In the genomic region with DNA sequence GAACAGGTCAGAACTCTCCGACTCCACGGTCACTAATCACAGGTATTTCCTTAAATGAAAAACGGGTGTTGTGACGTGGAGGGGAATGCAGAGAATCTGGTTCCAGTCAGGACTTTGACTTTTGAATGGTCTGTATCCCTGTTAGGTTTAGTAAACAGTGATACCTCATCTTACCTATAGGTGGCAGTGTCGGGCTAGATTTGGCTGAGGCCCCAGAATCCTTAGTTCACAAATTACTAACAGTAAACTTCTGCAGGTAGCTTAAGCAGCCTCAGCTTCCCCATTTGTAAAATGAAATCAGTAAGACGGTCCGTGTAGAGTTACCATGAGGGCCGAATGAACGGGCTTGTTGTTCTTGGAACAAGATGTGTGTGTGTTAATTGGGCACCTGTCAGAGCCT, we compare ENCODE assay signal across 8 mouse cellular contexts. TPM values are rescaled to one million over a fixed set of nuclear protein-coding genes. Genes with fewer than 3 reads are reported as not detected.
A peak's percentile ranks its signal among the peaks of the same experiment; 100 is the strongest.
DNase-seq lines count a peak whose midpoint lies in the region; ATAC-seq and TF ChIP-seq lines count a peak whose summit lies in the region.
"Had no signal": no experiment of that assay in that cellular context is flagged by ENCODE, and none has a peak within 500 bp of the region (broad histone marks: within the 10 kb centered on the region; RNA-seq: fewer than 3 reads in every experiment).

No protein-coding gene starts in this region.

- H3K4me1 ChIP-seq in forebrain, embryonic 12.5 days: no peaks in the 10 kb centered on the region
- H3K4me1 ChIP-seq in intestine, embryonic 14.5 days (replicated peaks; ENCODE audit: control insufficient read depth, insufficient read depth, low read length): no peaks in the 10 kb centered on the region
- no peaks in the 10 kb centered on the region for H3K4me1 ChIP-seq in limb, embryonic 14.5 days (ENCODE audit: control insufficient read depth, insufficient read depth, low read length)

- H3K36me3 ChIP-seq in forebrain, embryonic 12.5 days (replicated peaks): no peaks in the 10 kb centered on the region
- H3K36me3 ChIP-seq in intestine, embryonic 14.5 days (ENCODE audit: control insufficient read depth, insufficient read depth, low read length): no peaks in the 10 kb centered on the region
- no peaks in the 10 kb centered on the region for H3K36me3 ChIP-seq in limb, embryonic 14.5 days (ENCODE audit: control insufficient read depth, insufficient read depth, low read length)

- H3K9ac ChIP-seq in forebrain, embryonic 12.5 days: no peak overlapping the region
- no peak overlapping the region for H3K9ac ChIP-seq in intestine, embryonic 14.5 days (ENCODE audit: low read length)
- no peak overlapping the region for H3K9ac ChIP-seq in limb, embryonic 14.5 days (ENCODE audit: low read depth, low read length, severe bottlenecking)

- H3K4me3 ChIP-seq in forebrain, embryonic 12.5 days (replicated peaks): no peak overlapping the region
- no peak overlapping the region for H3K4me3 ChIP-seq in intestine, embryonic 14.5 days (ENCODE audit: low read depth, low read length)
- no peak overlapping the region for H3K4me3 ChIP-seq in limb, embryonic 14.5 days (replicated peaks; ENCODE audit: low read length)

- no peak for TF ChIP-seq POLR2A in limb, embryonic 14.5 days (IDR thresholded peaks at IDR 0.05; ENCODE audit: borderline replicate concordance, extremely low read depth, insufficient read depth, insufficient read length)

- no peak overlapping the region for H3K4me2 ChIP-seq in forebrain, embryonic 12.5 days
- no peak overlapping the region for H3K4me2 ChIP-seq in intestine, embryonic 14.5 days (ENCODE audit: low read length)
- no peak overlapping the region for H3K4me2 ChIP-seq in limb, embryonic 14.5 days (replicated peaks; ENCODE audit: low read depth, low read length, severe bottlenecking)

- DNase-seq in urinary bladder, postnatal 25 days (ENCODE audit: low spot score): peak; percentile 50
- DNase-seq in urinary bladder, adult 2 months (ENCODE audit: low spot score): no peak
- DNase-seq in adrenal gland, postnatal 36 days: peak; percentile 33 to 58
- DNase-seq in intestine, embryonic 14.5 days (ENCODE audit: low spot score): peak; percentile 68
- DNase-seq in limb, embryonic 14.5 days (ENCODE audit: low spot score): peak; percentile 70
- peak; percentile 5 to 42 for DNase-seq in natural killer cell, adult 2 months (ENCODE audit: low spot score in 2 of 2)

- no peaks in the 10 kb centered on the region for H3K27me3 ChIP-seq in forebrain, embryonic 12.5 days
- H3K27me3 ChIP-seq in intestine, embryonic 14.5 days (replicated peaks; ENCODE audit: control insufficient read depth, insufficient read depth, low read length): no peaks in the 10 kb centered on the region
- no peaks in the 10 kb centered on the region for H3K27me3 ChIP-seq in limb, embryonic 14.5 days (ENCODE audit: control insufficient read depth, insufficient read depth, low read length)

- peak; percentile 72; the same call in 1 of the 2 replicates for ATAC-seq in forebrain, embryonic 12.5 days (ENCODE audit: low FRiP score)
- peak; percentile 68 for ATAC-seq in intestine, embryonic 14.5 days (replicated peaks; ENCODE audit: low FRiP score, low TSS enrichment, low read depth)
- ATAC-seq in limb, embryonic 14.5 days (ENCODE audit: low FRiP score, low read depth): no peak

- no peak overlapping the region for H3K27ac ChIP-seq in forebrain, embryonic 12.5 days
- no peak overlapping the region for H3K27ac ChIP-seq in intestine, embryonic 14.5 days (ENCODE audit: low read depth)
- no peak overlapping the region for H3K27ac ChIP-seq in limb, embryonic 14.5 days (replicated peaks; ENCODE audit: low read depth, low read length)

- H3K9me3 ChIP-seq in forebrain, embryonic 12.5 days: no peaks in the 10 kb centered on the region
- H3K9me3 ChIP-seq in intestine, embryonic 14.5 days (ENCODE audit: control insufficient read depth, low read length): no peaks in the 10 kb centered on the region
- H3K9me3 ChIP-seq in limb, embryonic 14.5 days (ENCODE audit: control insufficient read depth, low read length): no peaks in the 10 kb centered on the region

- 21% methylated on average over 9 of the region's 9 CpGs for WGBS in forebrain, embryonic 12.5 days
- 14% methylated on average over 9 of the region's 9 CpGs for WGBS in intestine, embryonic 14.5 days
- 17% methylated on average over 9 of the region's 9 CpGs for WGBS in limb, embryonic 14.5 days

RNA-seq across cellular contexts. Expression of gene Rassf6, which starts 21.0 kb away (rescaled TPM):
- 12.3 and 14.6 TPM in 2 replicates for polyA plus RNA-seq in urinary bladder, adult 2 months (2012; rRNA removed)
- total RNA-seq in adrenal gland, postnatal 36 days (2021): 1 to 10 TPM; 1.5 to 2.8 TPM
- polyA plus RNA-seq in forebrain, embryonic 12.5 days (2016; fragmentation: Nextera tagmentation; extraction: Ambion mirVana): 0.62 and 1.0 TPM in 2 replicates
- polyA plus RNA-seq in intestine, embryonic 14.5 days (2014; fragmentation: Nextera tagmentation; extraction: Ambion mirVana): 11.7 and 12.0 TPM in 2 replicates
- polyA plus RNA-seq in limb, embryonic 14.5 days (2012; rRNA removed): 1.1 and 1.2 TPM in 2 replicates
- 3.3 and 4.9 TPM in 2 replicates for polyA plus RNA-seq in limb, embryonic 14.5 days (2014; fragmentation: Nextera tagmentation; extraction: Ambion mirVana)
- total RNA-seq: gastrocnemius, postnatal 36 days had no signal
